Mouse (Mus musculus): ENCODE data around the gene Mup21.

The Mup21 gene

GRCm38 (mm10) chr4:62150811-62151210 is at the start of gene Mup21:
Mup21 (minus strand) TSS chr4:62150863.
- DNase-seq: no peak

- DNase-seq: no peak
Measured at GRCm38 (mm10) chr4:62199923-62200529, 49.4 kb upstream of the Mup21 start.

- no peak for DNase-seq
Measured at GRCm38 (mm10) chr4:62188778-62189177, 38.1 kb upstream of the Mup21 start.

GRCm38 (mm10) chr4:62177282-62177681 is 26.6 kb upstream of the Mup21 start:
- DNase-seq: peak; percentile 57 to 58

GRCm38 (mm10) chr4:62174471-62174870 is 23.8 kb upstream of the Mup21 start:
- DNase-seq: no peak

GRCm38 (mm10) chr4:62167636-62168035 is 17.0 kb upstream of the Mup21 start:
- DNase-seq: peak; percentile 45 to 66

GRCm38 (mm10) chr4:62158401-62158800 is 7.7 kb upstream of the Mup21 start:
- DNase-seq: no peak

GRCm38 (mm10) chr4:62133706-62134105 is 17.0 kb downstream of the Mup21 start:
- peak; percentile 78 to 85 for DNase-seq

- peak; percentile 27 to 55 for DNase-seq
Measured at GRCm38 (mm10) chr4:62103366-62103765, 47.3 kb downstream of the Mup21 start.

Measured in cerebellum, postnatal 14 days (tissue).